Mouse (Mus musculus): ENCODE measurements around the gene Dnajb4. TPM values are rescaled to one million over a fixed set of nuclear protein-coding genes. Genes with fewer than 3 reads are reported as not detected.

Dnajb4 gene
- polyA plus RNA-seq, 1 experiment: 26.0 TPM

DNA sequence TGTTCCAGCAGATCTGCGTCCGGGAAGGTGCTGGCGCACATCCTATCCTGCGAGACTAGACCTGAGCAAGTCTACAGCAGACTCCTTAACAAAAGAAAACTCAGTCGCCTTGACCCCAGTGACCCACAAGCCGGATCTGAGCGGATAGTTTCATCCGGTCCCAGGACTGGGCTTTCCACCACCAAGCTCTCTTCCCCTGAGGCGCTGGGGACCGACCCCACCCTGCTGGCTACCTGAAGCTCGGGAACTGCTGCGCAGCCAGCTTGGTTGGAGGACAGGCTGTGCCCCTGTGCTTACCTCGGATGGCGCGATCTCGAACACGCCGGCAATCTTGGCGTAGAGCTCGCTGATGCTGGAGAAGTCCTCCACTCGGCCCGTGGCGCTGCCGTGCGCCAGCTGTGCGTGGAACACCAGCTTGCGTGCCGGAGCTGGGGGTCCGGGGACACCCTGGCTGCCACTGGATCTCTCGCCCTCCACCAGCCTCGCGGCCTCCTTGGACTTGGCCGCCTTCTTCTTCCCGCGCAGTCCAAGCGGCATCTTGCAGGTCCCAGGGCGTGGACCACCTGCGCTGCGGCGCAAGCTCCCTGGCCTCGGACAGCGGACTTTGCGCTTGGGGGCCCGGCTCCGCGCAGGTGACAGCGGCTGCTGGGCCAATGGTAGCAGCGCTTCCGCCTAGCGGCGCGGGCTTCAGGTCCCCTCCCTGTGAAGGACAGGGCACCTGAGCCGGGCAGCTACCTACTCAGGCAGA lies 44.6 kb downstream of the Dnajb4 start:
- TF ChIP-seq POLR2A (IDR thresholded peaks at IDR 0.05; ENCODE audit: borderline replicate concordance, low read depth, low read length): no peak
- no peak for TF ChIP-seq CTCF (IDR thresholded peaks at IDR 0.05; ENCODE audit: low read depth, low read length)
- Histone ChIP-seq H3K4me3 (ENCODE audit: insufficient read depth, low read length) (peak overlapping the region; percentile 55), H3K27ac (ENCODE audit: insufficient read depth, low read depth, low read length) (no peak overlapping the region), H3K4me1 (ENCODE audit: control insufficient read depth, insufficient read depth, low read length) (no peaks in the 10 kb centered on the region)

DNA sequence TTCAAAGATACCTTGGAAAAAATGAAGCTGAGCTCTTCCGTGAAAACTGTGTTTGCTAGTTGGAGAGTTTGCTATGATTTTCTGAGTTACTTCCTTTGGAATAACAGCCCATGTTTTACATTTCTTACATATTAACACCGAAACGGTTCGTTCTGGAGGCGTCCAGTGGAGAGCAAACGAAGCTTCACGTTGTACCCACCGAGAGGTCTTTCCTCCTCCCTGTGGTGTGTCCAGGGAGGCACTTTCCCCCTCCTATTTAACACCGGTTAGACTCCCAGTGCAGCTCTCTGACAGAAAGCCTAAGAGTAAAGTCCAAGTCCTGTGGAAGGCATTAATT lies 45.1 kb downstream of the Dnajb4 start:
- Histone ChIP-seq H3K4me3 (ENCODE audit: insufficient read depth, low read length) (peak overlapping the region; percentile 55; the same call in 1 of the 2 replicates), H3K27ac (ENCODE audit: insufficient read depth, low read depth, low read length) (no peak overlapping the region), H3K4me1 (ENCODE audit: control insufficient read depth, insufficient read depth, low read length) (no peaks in the 10 kb centered on the region)
- TF ChIP-seq POLR2A (IDR thresholded peaks at IDR 0.05; ENCODE audit: borderline replicate concordance, low read depth, low read length) (no peak), CTCF (IDR thresholded peaks at IDR 0.05; ENCODE audit: low read depth, low read length) (no peak)

DNA sequence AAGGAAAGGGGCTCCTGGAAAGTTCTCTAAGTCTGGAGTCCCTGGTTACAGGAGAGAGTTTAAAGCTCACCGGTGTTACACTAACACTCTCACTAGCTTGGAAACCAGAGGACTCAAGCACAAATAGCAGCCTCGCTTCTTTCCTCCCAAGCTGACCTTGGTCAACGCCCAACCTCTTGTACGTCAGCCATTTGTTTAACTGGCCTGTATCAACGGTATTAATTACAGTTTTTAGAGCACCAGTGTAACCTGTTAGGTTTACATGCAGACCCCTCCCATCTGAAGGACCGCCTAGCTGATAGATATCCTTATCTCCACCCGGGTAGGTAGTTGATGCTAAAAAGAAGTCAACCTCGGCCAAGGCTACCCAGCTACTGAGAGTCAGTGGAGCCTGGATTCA lies 46.8 kb downstream of the Dnajb4 start:
- Histone ChIP-seq H3K27ac (ENCODE audit: insufficient read depth, low read depth, low read length) (no peak overlapping the region), H3K4me1 (ENCODE audit: control insufficient read depth, insufficient read depth, low read length) (no peaks in the 10 kb centered on the region), H3K4me3 (ENCODE audit: insufficient read depth, low read length) (no peak overlapping the region)
- TF ChIP-seq POLR2A (IDR thresholded peaks at IDR 0.05; ENCODE audit: borderline replicate concordance, low read depth, low read length) (no peak), CTCF (IDR thresholded peaks at IDR 0.05; ENCODE audit: low read depth, low read length) (no peak)

DNA sequence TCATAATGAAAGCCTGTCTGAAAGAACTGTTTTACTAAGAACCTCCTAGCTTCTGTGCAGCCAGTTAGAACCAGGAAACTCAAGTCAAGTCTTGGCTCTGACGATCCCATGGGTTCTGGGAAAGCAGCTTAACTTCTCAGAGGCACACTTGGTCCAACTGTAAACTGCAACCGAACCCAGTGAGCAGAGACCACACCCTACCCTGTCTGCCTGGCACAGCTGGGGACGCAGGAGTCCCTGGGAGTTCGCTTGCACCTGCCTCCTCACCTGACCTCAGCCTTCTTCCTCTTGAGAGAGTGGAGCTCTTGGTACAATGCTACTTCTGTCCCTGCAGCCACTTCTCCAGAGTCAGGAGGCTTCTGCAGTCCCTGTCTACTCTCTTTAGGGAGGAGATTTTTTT lies 49.5 kb downstream of the Dnajb4 start:
- no peak for TF ChIP-seq CTCF (IDR thresholded peaks at IDR 0.05; ENCODE audit: low read depth, low read length)
- TF ChIP-seq POLR2A (IDR thresholded peaks at IDR 0.05; ENCODE audit: borderline replicate concordance, low read depth, low read length): no peak
- Histone ChIP-seq H3K4me1 (ENCODE audit: control insufficient read depth, insufficient read depth, low read length) (peaks cover 3% of the 10 kb centered on the region; the same call in 1 of the 2 replicates), H3K4me3 (ENCODE audit: insufficient read depth, low read length) (no peak overlapping the region), H3K27ac (ENCODE audit: insufficient read depth, low read depth, low read length) (no peak overlapping the region)

DNA sequence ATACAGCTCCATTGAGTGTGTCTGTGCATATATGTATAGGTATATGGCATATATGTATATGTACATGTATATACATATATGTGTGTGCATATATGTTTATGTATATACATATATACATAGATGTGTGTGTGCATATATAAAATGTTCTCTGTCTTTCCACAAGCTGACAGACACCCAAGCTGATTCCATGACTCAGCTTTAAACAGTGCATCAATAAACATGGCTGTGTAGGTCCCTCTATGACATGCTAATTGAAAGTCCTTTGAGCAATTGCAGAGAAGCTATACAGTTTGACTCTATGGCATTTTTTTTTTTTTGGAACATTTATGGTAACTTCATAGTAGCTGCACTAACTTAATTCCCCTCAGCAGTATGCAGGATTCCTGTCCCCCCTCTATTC lies 50.8 kb downstream of the Dnajb4 start:
- TF ChIP-seq POLR2A (IDR thresholded peaks at IDR 0.05; ENCODE audit: borderline replicate concordance, low read depth, low read length): no peak
- no peak for TF ChIP-seq CTCF (IDR thresholded peaks at IDR 0.05; ENCODE audit: low read depth, low read length)
- Histone ChIP-seq H3K4me1 (ENCODE audit: control insufficient read depth, insufficient read depth, low read length) (peaks cover 6% of the 10 kb centered on the region), H3K4me3 (ENCODE audit: insufficient read depth, low read length) (no peak overlapping the region), H3K27ac (ENCODE audit: insufficient read depth, low read depth, low read length) (no peak overlapping the region)

DNA sequence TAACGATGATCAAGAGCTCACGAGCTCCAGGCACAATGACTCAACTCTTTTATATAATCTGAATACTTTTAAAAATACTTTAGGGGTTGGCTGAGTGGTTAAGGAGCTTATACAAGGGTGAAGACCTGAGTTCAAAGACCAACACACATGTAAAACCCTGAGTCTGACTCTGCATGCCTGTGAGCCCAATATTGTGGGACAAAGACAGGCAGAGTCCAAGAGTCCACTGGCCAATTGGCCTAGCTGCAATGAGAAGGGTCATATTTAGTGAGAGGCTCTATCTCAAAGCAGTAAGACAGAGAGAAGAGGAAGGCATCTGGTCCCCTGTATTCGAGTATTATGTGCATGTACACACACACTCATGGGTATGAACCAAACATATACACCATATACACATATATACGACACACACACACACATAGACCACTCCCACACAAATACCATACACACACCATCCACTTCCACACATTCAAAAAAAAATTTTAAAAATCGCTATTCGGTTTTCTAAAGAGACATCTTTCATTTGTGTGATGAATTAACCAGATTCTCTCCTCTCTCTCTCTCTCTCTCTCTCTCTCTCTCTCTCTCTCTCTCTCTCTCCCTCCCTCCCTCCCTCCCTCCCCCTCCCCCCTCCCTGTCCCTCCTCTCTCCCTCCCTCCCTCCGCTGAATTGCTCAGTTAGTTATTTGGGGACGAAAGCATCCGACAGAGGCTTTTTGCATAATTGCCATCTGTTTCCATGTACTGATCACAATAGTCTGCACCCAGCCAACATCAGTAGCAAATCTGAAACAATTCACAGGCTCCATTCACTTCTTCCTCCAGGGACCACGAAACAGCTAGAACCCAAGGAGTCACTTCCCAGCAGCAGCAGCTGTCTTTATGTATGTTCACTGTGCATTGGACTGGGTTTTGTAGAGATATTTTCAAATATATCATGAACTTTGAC lies 51.5 kb downstream of the Dnajb4 start:
- TF ChIP-seq POLR2A (IDR thresholded peaks at IDR 0.05; ENCODE audit: borderline replicate concordance, low read depth, low read length) (no peak), CTCF (IDR thresholded peaks at IDR 0.05; ENCODE audit: low read depth, low read length) (no peak)
- peaks cover 6% of the 10 kb centered on the region for H3K4me1 ChIP-seq (ENCODE audit: control insufficient read depth, insufficient read depth, low read length)
- H3K4me3 ChIP-seq (ENCODE audit: insufficient read depth, low read length): no peak overlapping the region
- no peak overlapping the region for H3K27ac ChIP-seq (ENCODE audit: insufficient read depth, low read depth, low read length)

DNA sequence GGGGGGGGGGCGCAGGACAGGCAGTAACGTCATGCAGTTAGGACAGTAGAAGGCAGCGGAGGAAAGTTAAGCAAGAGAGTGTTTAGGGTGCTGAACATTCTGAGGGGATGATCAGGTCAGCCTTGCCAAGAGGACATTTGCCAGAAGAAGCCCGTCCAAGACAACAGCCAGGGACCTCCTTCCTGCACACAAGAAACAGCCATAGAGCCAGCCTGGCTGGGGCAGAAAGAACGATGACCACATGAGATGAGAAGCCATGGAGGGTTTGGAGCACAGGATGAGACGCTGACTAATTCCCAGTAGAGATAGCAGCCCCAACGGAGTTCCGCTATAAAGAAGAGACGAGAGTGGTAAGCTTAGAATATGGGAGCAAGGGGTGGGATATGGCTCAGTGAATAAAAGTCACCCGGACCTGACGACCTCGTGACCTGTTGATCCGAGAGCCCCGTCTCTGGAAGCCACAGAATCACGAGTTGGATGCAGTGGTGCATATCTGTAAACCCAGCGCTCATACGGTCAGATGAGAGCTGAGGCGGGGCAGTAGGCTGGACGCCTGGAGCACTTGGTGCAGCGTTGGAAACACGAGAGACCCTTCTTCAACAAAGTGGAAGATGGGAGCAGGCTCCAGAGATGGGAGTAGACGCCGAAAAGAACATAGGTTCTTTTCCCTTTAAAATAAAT lies 53.1 kb downstream of the Dnajb4 start:
- Histone ChIP-seq H3K4me3 (ENCODE audit: insufficient read depth, low read length) (no peak overlapping the region), H3K4me1 (ENCODE audit: control insufficient read depth, insufficient read depth, low read length) (peaks cover 6% of the 10 kb centered on the region), H3K27ac (ENCODE audit: insufficient read depth, low read depth, low read length) (no peak overlapping the region)
- TF ChIP-seq CTCF (IDR thresholded peaks at IDR 0.05; ENCODE audit: low read depth, low read length) (no peak), POLR2A (IDR thresholded peaks at IDR 0.05; ENCODE audit: borderline replicate concordance, low read depth, low read length) (no peak)

DNA sequence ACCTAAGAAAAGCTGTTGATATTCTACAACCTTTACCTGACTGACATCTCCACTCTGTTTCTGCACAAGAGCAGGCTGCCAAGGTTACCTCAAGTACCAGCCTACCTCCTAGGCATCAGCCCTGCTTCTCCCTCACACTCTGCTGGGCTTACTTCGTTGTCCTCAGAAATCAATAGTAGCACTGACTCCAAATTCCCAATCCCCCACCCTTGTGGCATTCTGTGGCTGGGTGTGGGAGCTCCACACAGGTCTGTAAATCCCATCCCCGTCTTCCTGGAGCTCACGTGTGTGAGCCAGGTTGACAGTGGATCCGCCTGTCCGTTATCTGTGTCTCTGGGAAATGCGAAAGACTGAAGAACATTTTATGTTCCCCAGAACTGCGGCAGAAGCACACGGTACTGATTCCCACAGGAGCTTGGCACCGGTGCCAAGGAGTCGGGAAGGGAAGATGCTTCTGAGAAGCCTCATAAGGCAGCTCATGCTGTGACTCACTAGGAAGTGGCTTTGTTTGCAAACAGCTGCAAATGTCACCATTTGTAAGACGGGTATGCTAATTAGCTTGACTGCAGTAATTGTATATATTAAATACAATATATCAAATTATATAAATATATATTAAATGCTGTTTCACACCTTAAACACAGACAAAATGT lies 54.7 kb downstream of the Dnajb4 start:
- no peak overlapping the region for H3K27ac ChIP-seq (ENCODE audit: insufficient read depth, low read depth, low read length)
- H3K4me1 ChIP-seq (ENCODE audit: control insufficient read depth, insufficient read depth, low read length): peaks cover 6% of the 10 kb centered on the region
- no peak for TF ChIP-seq CTCF (IDR thresholded peaks at IDR 0.05; ENCODE audit: low read depth, low read length)
- no peak for TF ChIP-seq POLR2A (IDR thresholded peaks at IDR 0.05; ENCODE audit: borderline replicate concordance, low read depth, low read length)
- no peak overlapping the region for H3K4me3 ChIP-seq (ENCODE audit: insufficient read depth, low read length)

DNA sequence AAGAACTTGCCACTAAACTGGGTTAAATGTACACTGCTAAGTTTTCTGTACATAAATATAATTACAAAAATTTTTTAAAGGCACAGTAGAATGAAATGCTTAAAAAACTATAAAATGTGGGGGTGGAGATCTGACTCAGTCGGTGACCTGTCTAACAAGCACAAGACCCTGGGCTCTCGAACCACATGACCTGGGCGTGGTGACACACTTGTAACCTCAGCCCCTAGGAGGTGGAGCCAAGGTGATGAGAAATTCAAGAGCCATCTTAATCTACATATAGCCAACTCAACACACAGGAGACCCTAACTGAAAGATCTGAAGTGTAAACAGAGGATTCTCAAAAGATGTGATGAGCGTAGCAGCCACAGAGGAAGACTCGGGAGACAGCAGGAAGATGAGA lies 56.0 kb downstream of the Dnajb4 start:
- H3K27ac ChIP-seq (ENCODE audit: insufficient read depth, low read depth, low read length): no peak overlapping the region
- peaks cover 15% of the 10 kb centered on the region for H3K4me1 ChIP-seq (ENCODE audit: control insufficient read depth, insufficient read depth, low read length)
- TF ChIP-seq CTCF (IDR thresholded peaks at IDR 0.05; ENCODE audit: low read depth, low read length) (no peak), POLR2A (IDR thresholded peaks at IDR 0.05; ENCODE audit: borderline replicate concordance, low read depth, low read length) (no peak)

More for the DNA sequence above, 56.0 kb downstream of the Dnajb4 start:
- H3K4me3 ChIP-seq (ENCODE audit: insufficient read depth, low read length): no peak overlapping the region
